Mouse (Mus musculus) intestine, embryonic 16.5 days (tissue): ENCODE measurements around the gene Aip. TPM values are rescaled to one million over a fixed set of nuclear protein-coding genes. Genes with fewer than 3 reads are reported as not detected.

ENCODE experiments used
- ATAC-seq: fragments of 200-750 bp; cut with Nextera tagmentation; 2 replicates; pipeline ENCODE4 v1.8.0; 2017; ENCODE audit warnings: moderate TSS enrichment, moderate library complexity
- H3K27ac ChIP-seq: fragments of 300-500 bp; sonication (generic); 2 replicates; pipeline ENCODE4 v1.5.1; 2014; ENCODE audit warnings: mild to moderate bottlenecking, low read length
- H3K27me3 ChIP-seq: fragments of 300-500 bp; sonication (generic); replicated peaks from 2 replicates; pipeline ENCODE4 v1.6.1; 2014; ENCODE audit warnings: low read length, control low read depth, mixed read lengths; ENCODE audit not compliant: control insufficient read depth, insufficient read depth
- H3K36me3 ChIP-seq: fragments of 300-500 bp; sonication (generic); 2 replicates; pipeline ENCODE4 v1.6.1; 2014; ENCODE audit warnings: low read length, control low read depth; ENCODE audit not compliant: control insufficient read depth, insufficient read depth
- H3K4me1 ChIP-seq: fragments of 300-500 bp; sonication (generic); 2 replicates; pipeline ENCODE4 v1.6.1; 2014; ENCODE audit warnings: low read length, control low read depth, mixed read lengths; ENCODE audit not compliant: control insufficient read depth, insufficient read depth
- H3K4me2 ChIP-seq: fragments of 300-500 bp; sonication (generic); 2 replicates; pipeline ENCODE4 v1.6.1; 2014; ENCODE audit warnings: low read depth, low read length, control low read depth
- H3K4me3 ChIP-seq: fragments of 300-500 bp; sonication (generic); 2 replicates; pipeline ENCODE4 v1.5.1; 2014; ENCODE audit warnings: mild to moderate bottlenecking, low read length
- H3K9ac ChIP-seq: fragments of 300-500 bp; sonication (generic); 2 replicates; pipeline ENCODE4 v1.6.1; 2014; ENCODE audit warnings: low read depth, low read length
- H3K9me3 ChIP-seq: fragments of 300-500 bp; sonication (generic); 2 replicates; pipeline ENCODE4 v1.6.1; 2016; ENCODE audit warnings: low read length, control low read depth; ENCODE audit not compliant: control insufficient read depth
- WGBS: fragments of 180-500 bp; shearing (Covaris S2); extraction: QIAGEN DNeasy Blood & Tissue Kit; methylation state at CpG from one replicate; pipeline ENCODE4 v1.1.7; 2014; 5-methylcytosine and 5-hydroxymethylcytosine counted together
- polyA plus RNA-seq: library from polyadenylated mRNA; unstranded; fragments of >200 nt; fragmentation: Nextera tagmentation; extraction: Ambion mirVana; gene quantifications from 2 replicates; pipeline ENCODE4 v1.2.1, GENCODE M21; 2015

Aip gene
- polyA plus RNA-seq, 1 experiment from 2014 or later, result 81.2 TPM

DNA sequence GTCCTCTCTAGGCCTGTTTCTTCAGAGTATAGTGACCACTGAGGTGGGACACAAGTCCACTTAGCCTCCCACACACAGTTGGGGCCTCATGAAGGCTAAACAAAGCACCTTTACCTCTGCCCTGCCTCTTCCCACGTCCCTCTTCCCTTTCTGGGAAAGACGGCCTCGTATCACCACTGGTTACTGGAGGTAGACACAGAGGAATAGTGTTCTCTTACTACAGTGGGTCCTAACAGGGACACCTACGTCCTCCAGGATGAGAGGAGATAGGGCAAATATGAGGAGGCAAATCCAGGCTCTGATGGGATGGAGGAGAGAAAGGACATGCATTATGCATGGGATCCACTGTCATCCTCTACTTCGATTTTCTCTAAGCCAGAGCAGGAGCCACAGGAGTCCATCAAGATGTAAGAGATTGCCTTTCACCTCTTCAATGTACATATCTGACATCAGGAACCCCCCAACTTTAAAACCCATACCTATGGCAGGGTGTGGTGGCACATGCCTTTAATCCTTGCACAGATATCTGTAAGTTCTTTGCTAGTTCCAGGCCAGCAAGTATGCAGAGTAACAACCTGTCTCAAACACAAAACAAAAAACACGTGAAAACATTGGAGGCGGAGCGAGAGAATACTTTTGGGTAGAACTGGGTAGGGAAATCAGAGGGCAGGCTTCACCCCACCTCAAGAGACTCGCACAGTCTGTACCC, 22.3 kb upstream of the Aip start:
- H3K9me3 ChIP-seq, result no peaks in the 10 kb centered on the region
- WGBS, result 40% methylated on average over 9 of the region's 9 CpGs

DNA sequence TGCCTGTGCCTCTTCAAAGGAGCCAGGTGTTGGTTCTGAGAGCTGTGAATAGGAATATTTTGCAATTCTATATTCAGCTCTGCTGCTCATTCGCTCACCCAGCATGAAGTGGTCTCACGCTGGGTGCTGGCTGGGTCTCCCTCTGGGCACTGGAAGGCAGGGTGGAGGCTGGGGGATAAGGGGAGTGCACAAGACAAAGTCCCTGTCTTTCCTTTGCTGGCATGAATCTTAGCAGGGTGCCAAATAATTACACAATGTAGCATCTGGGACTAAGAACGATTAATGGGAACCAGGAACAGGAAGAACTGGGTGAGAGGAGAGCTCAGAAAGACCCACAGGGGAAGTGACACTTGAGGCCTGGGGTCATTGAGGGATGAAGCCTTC, 21.4 kb upstream of the Aip start:
- H3K36me3 ChIP-seq, result peaks cover 14% of the 10 kb centered on the region
- H3K9me3 ChIP-seq, result no peaks in the 10 kb centered on the region
- 66% methylated on average over 3 of the region's 3 CpGs for WGBS
- no peak overlapping the region for H3K9ac ChIP-seq
- no peak for ATAC-seq
- peaks cover 22% of the 10 kb centered on the region for H3K4me1 ChIP-seq
- H3K4me2 ChIP-seq, result no peak overlapping the region
- H3K27ac ChIP-seq, result no peak overlapping the region
- H3K27me3 ChIP-seq, result no peaks in the 10 kb centered on the region
- no peak overlapping the region for H3K4me3 ChIP-seq

More for the DNA sequence above, 22.3 kb upstream of the Aip start:
- H3K27me3 ChIP-seq, result no peaks in the 10 kb centered on the region
- H3K4me3 ChIP-seq, result peak overlapping the region; percentile 82
- H3K36me3 ChIP-seq, result peaks cover 14% of the 10 kb centered on the region
- H3K27ac ChIP-seq, result no peak overlapping the region
- peak overlapping the region; percentile 32; the same call in 1 of the 2 replicates for H3K4me2 ChIP-seq
- H3K9ac ChIP-seq, result peak overlapping the region; percentile 95; the same call in 1 of the 2 replicates
- H3K4me1 ChIP-seq, result peaks cover 22% of the 10 kb centered on the region
- ATAC-seq, result no peak; the same call in 1 of the 2 replicates

DNA sequence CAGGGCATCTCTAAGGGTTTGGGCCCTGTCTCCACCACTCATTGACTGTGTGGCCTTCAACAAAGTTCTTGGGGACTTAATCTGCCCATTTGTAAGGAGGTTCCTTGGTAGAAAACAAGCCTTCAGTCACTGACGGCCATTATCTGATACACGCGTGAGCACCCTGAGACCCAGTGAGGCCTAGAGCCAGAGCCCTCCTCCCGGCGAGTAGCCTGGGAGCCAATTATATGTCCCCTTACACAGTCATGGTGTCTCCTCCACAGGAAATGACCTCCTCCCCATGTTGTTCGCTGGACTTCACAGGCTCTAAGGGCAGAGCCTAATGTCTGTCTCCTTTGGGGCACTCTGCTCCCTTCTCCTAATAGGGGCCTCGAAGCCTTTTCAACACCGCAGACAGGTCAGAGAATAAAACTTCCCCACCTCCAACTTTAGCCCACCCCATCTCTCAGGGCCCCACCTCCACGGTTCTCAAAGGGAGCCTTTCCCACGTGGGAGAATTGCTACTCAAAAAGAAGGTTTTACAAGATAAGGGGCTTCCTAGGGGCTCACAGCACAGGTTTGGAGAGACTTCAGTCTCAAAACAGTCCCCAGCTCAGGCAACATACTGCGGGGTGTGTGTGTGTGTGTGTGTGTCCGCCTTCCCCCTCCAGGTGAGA, 20.8 kb upstream of the Aip start:
- H3K4me2 ChIP-seq, result no peak overlapping the region
- WGBS, result 67% methylated on average over 12 of the region's 12 CpGs
- H3K27me3 ChIP-seq, result no peaks in the 10 kb centered on the region
- peaks cover 22% of the 10 kb centered on the region for H3K4me1 ChIP-seq
- peaks cover 11% of the 10 kb centered on the region for H3K36me3 ChIP-seq
- no peaks in the 10 kb centered on the region for H3K9me3 ChIP-seq
- no peak overlapping the region for H3K9ac ChIP-seq
- ATAC-seq, result no peak
- H3K27ac ChIP-seq, result no peak overlapping the region
- H3K4me3 ChIP-seq, result no peak overlapping the region

DNA sequence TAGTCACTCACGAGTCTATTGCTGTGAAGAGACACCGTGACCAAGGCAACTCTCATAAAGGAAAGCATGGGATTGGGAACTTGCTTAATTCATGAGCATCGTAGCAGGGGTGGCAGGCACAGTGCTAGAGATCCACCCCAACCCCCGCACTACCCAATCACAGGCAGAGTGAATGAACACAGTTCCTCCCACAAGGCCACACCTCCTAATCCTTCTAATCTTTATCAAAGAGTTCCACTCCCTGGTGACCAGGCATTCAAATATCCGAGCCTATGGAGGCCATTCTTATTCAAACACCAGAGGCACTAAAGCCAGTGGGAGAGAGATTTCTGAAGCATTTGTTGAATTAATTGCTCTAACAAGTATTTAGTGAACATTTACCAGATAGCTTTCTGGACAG, 20.3 kb upstream of the Aip start:
- Histone ChIP-seq H3K4me2 (no peak overlapping the region), H3K9ac (no peak overlapping the region), H3K27ac (no peak overlapping the region), H3K4me3 (no peak overlapping the region), H3K4me1 (peaks cover 19% of the 10 kb centered on the region), H3K9me3 (no peaks in the 10 kb centered on the region), H3K36me3 (peaks cover 6% of the 10 kb centered on the region), H3K27me3 (no peaks in the 10 kb centered on the region)
- 87% methylated on average over 5 of the region's 5 CpGs for WGBS
- no peak for ATAC-seq

DNA sequence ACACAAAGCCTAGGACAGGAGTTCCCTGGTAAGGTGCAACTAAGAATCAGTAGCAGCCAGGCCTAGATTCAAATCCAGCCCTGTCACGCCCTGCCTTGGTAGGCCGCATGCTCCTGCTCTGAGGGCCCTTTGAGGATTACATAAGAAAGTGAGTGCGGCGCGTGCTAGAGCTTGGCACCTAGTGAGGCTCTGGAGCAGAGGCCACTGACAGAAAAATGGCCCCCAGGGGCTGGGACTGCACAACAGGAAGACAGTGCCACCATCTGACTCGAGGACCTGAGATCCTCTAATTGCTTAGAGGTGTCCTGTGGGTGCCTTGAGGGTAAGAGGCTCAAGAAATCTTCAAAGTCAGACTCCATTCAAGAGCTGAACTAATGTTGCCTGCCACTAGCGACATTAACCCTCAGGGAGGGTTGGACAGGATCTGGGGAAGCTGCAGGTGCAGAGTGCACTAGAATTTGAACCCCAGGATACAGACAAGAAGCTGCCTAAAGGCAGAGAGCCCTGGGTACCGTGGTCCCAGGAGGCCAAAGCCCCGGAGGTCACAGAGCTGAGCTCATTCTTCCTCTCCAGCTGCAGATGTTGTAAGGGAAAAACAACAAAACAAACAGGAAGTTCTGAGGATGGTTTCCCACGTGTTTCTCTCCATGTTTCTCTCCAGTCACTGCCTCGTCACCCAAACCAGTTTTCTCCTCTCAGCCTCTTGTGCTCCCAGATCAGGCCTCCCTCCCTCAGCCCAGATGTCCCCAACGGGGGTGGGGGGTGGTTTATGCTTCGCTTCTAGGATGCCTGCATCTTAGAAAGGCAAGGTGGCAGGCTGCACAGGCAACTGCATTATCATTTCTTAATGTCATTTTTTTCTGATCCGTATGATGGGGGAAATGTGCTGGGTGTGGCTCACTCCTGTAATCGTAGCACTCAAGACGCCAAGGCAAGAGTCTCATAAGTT, 19.2 kb upstream of the Aip start:
- WGBS, result 79% methylated on average over 16 of the region's 16 CpGs
- no peak overlapping the region for H3K27ac ChIP-seq

DNA sequence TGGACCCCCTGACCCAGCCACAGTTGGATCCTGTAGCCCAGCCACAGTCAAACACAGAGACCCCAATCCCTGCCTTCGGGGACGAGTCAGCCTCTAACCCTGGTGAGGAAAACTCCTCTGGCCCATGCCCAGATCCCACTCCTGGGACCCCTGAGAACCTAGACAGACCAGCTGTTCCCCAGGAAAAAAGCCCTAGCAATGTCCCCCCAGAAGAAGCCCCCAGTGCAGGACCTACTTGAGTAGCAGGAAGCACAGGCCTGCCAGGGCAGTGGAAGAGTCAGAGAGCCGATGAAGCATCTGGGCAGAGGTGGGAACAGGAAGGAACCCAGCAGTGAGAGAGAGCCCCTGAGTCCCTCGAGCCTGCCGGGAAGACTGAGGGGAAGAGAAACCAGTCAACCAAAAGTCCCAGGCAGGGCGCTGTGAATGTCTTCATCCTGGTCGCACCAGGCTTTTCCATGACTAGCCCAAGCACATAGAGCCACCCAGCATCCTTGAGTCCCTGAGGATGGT, 18.2 kb upstream of the Aip start, which contains the start of gene Cabp4:
Cabp4 (minus strand) TSS at position 275 of the 510 bp plus-strand sequence.
- WGBS, result 81% methylated on average over 7 of the region's 7 CpGs
- Histone ChIP-seq H3K9ac (peak within 1 kb of the TSS; percentile 21; the same call in 1 of the 2 replicates), H3K27me3 (no peaks in the 10 kb centered on the region), H3K27ac (no peak within 1 kb of the TSS), H3K4me2 (no peak within 1 kb of the TSS), H3K4me3 (no peak within 1 kb of the TSS), H3K4me1 (no peaks in the 10 kb centered on the region; the same call in 1 of the 2 replicates), H3K9me3 (no peaks in the 10 kb centered on the region), H3K36me3 (no peaks in the 10 kb centered on the region)
- ATAC-seq, result no peak

More for the DNA sequence above, 19.2 kb upstream of the Aip start:
- Histone ChIP-seq H3K4me1 (peaks cover 9% of the 10 kb centered on the region), H3K4me3 (no peak overlapping the region), H3K4me2 (no peak overlapping the region), H3K9me3 (no peaks in the 10 kb centered on the region), H3K36me3 (no peaks in the 10 kb centered on the region; the same call in 1 of the 2 replicates), H3K9ac (no peak overlapping the region; the same call in 1 of the 2 replicates), H3K27me3 (no peaks in the 10 kb centered on the region)
- ATAC-seq, result no peak

DNA sequence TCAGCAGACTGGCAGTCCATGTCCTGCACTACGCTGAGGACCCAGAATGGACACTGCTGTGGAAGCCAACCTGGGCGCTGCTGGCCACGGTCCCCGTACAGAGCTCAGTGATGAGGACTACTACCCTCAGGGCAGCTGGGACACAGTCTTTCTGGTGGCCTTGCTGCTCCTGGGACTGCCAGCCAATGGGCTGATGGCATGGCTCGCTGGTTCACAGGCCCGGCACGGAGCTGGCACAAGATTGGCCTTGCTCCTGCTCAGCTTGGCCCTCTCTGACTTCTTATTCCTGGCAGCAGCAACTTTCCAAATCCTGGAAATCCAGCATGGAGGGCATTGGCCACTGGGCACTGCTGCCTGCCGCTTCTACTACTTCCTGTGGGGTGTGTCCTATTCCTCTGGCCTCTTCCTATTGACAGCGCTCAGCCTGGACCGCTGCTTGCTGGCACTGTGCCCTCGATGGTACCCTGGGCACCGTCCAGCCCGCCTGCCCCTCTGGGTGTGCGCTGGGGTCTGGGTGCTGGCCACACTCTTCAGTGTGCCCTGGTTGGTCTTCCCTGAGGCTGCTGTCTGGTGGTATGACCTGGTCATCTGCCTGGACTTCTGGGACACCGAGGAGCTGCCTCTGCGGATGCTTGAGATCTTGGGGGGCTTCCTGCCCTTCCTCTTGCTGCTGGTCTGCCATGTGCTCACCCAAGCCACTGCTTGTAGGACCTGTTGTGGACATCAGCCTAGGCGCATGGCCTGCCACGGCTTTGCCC, 16.9 kb upstream of the Aip start:
- Histone ChIP-seq H3K27ac (no peak overlapping the region), H3K9ac (0 out of 2 replicates have a peak overlapping the region, but pooled peaks have one; percentile 21), H3K36me3 (no peaks in the 10 kb centered on the region), H3K4me2 (no peak overlapping the region), H3K9me3 (no peaks in the 10 kb centered on the region), H3K4me1 (no peaks in the 10 kb centered on the region; the same call in 1 of the 2 replicates), H3K4me3 (no peak overlapping the region), H3K27me3 (no peaks in the 10 kb centered on the region)
- no peak for ATAC-seq
- WGBS, result 88% methylated on average over 18 of the region's 18 CpGs

DNA sequence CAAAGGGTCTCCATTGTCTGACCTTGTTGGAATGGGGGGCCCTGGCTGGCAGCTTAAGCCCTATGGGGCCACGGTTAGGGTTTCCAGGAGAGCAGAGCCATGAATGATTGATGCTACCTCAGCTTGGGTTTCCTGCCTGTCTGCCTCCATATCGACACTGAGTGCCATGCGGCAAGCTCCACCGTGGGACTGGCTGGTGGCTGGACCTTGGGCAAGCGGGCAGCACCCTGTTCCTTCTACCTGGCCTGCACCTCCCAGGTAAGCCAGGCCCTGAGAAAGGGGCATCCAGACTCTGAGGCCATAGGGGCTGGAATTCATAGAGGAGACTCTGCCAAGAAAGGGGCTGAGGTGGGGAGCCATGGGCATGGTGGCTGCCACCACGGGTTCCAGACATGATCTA, 14.5 kb upstream of the Aip start:
- WGBS, result 76% methylated on average over 6 of the region's 6 CpGs

More for the DNA sequence above, 14.5 kb upstream of the Aip start:
- Histone ChIP-seq H3K36me3 (no peaks in the 10 kb centered on the region), H3K4me2 (no peak overlapping the region), H3K9ac (no peak overlapping the region), H3K4me3 (no peak overlapping the region), H3K4me1 (no peaks in the 10 kb centered on the region; the same call in 1 of the 2 replicates), H3K9me3 (no peaks in the 10 kb centered on the region), H3K27ac (no peak overlapping the region), H3K27me3 (no peaks in the 10 kb centered on the region)
- no peak for ATAC-seq
